Mouse (Mus musculus): ENCODE measurements around the gene Iqsec2. TPM values are rescaled to one million over a fixed set of nuclear protein-coding genes. Genes with fewer than 3 reads are reported as not detected.

Iqsec2 gene
- polyA plus RNA-seq, 1 experiment from 2014 or later = 5.5 TPM

GRCm38 (mm10) chrX:152147451-152148116, 3.5 kb downstream of the Iqsec2 start:
- no peak overlapping the region for H3K9ac ChIP-seq (ENCODE audit: low read length)
- 36% methylated on average over 5 of the region's 5 CpGs for WGBS
- H3K9me3 ChIP-seq (replicated peaks; ENCODE audit: control insufficient read depth, low read length) = no peaks in the 10 kb centered on the region
- no peak overlapping the region for H3K27ac ChIP-seq (ENCODE audit: low read depth, low read length)
- H3K36me3 ChIP-seq (ENCODE audit: control insufficient read depth, insufficient read depth, low read length) = no peaks in the 10 kb centered on the region
- ATAC-seq (peak; percentile 73; the same call in 1 of the 2 replicates), DNase-seq (ENCODE audit: low spot score) (peak; percentile 69)
- peak overlapping the region; percentile 10; the same call in 1 of the 2 replicates for H3K4me2 ChIP-seq (ENCODE audit: low read length)
- H3K4me1 ChIP-seq (ENCODE audit: control insufficient read depth, insufficient read depth, low read length) = no peaks in the 10 kb centered on the region
- no peak overlapping the region for H3K4me3 ChIP-seq (ENCODE audit: low read depth, low read length)
- H3K27me3 ChIP-seq (replicated peaks; ENCODE audit: control insufficient read depth, insufficient read depth, low read length) = peaks cover 11% of the 10 kb centered on the region

DNA sequence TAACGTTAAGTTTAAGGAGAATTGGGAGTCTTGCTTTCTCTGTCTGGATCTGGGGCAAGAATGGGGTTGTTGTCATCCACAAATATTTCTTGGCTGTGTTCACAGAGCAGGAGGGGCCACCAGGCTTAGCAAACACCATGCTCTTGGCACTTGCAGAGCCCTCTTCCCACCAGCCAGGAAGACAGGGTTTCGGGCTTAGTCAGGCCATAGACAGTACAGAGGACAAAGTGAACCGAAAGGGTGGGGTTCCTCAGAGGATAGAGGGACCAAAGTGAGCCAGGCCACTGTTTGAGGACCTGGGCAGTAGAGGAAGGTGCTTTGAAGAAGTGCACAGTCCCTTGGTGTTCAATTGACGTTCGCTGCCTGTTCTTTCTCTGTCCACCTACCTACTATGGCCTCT, 4.6 kb downstream of the Iqsec2 start:
- H3K36me3 ChIP-seq (ENCODE audit: control insufficient read depth, insufficient read depth, low read length) = no peaks in the 10 kb centered on the region
- H3K4me1 ChIP-seq (ENCODE audit: control insufficient read depth, insufficient read depth, low read length) = no peaks in the 10 kb centered on the region
- ATAC-seq (no peak), DNase-seq (ENCODE audit: low spot score) (no peak)
- WGBS = 77% methylated on average over 5 of the region's 5 CpGs
- no peak overlapping the region for H3K4me2 ChIP-seq (ENCODE audit: low read length)
- no peak overlapping the region for H3K4me3 ChIP-seq (ENCODE audit: low read depth, low read length)
- no peaks in the 10 kb centered on the region for H3K9me3 ChIP-seq (replicated peaks; ENCODE audit: control insufficient read depth, low read length)
- no peak overlapping the region for H3K9ac ChIP-seq (ENCODE audit: low read length)
- peaks cover 11% of the 10 kb centered on the region for H3K27me3 ChIP-seq (replicated peaks; ENCODE audit: control insufficient read depth, insufficient read depth, low read length)
- no peak overlapping the region for H3K27ac ChIP-seq (ENCODE audit: low read depth, low read length)

DNA sequence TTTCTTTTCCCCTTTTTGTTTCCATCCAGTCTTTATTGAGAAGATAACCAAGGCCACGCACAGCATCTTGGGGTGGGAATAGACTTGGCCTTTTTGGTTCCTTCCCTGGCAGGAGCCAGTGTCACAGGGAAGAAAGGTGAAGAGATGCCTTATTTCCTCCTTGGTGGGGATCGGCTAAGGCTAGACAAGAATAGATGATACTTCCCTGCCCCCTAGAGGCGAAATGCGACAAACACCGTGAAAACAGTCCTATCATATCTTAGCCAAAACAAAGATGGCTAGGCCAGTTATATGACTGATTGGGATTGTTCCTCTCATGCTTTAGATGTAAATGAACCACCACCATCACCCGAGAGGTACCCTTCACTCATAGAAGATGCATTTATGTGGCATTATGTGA, 7.6 kb downstream of the Iqsec2 start:
- Histone ChIP-seq H3K36me3 (ENCODE audit: control insufficient read depth, insufficient read depth, low read length) (no peaks in the 10 kb centered on the region), H3K27me3 (replicated peaks; ENCODE audit: control insufficient read depth, insufficient read depth, low read length) (peaks cover 3% of the 10 kb centered on the region; the same call in 1 of the 2 replicates), H3K4me1 (ENCODE audit: control insufficient read depth, insufficient read depth, low read length) (no peaks in the 10 kb centered on the region), H3K4me2 (ENCODE audit: low read length) (no peak overlapping the region), H3K4me3 (ENCODE audit: low read depth, low read length) (no peak overlapping the region), H3K9me3 (replicated peaks; ENCODE audit: control insufficient read depth, low read length) (no peaks in the 10 kb centered on the region), H3K9ac (ENCODE audit: low read length) (no peak overlapping the region), H3K27ac (ENCODE audit: low read depth, low read length) (no peak overlapping the region)
- DNase-seq (ENCODE audit: low spot score) = peak; percentile 76
- peak; percentile 58; the same call in 1 of the 2 replicates for ATAC-seq
- 11% methylated on average over 6 of the region's 6 CpGs for WGBS

- Histone ChIP-seq H3K4me1 (ENCODE audit: control insufficient read depth, insufficient read depth, low read length) (no peaks in the 10 kb centered on the region), H3K4me2 (ENCODE audit: low read length) (no peak overlapping the region), H3K9ac (ENCODE audit: low read length) (no peak overlapping the region), H3K9me3 (replicated peaks; ENCODE audit: control insufficient read depth, low read length) (no peaks in the 10 kb centered on the region), H3K27ac (ENCODE audit: low read depth, low read length) (no peak overlapping the region), H3K4me3 (ENCODE audit: low read depth, low read length) (no peak overlapping the region), H3K27me3 (replicated peaks; ENCODE audit: control insufficient read depth, insufficient read depth, low read length) (peaks cover 6% of the 10 kb centered on the region; the same call in 1 of the 2 replicates), H3K36me3 (ENCODE audit: control insufficient read depth, insufficient read depth, low read length) (no peaks in the 10 kb centered on the region)
- 91% methylated on average over 3 of the region's 3 CpGs for WGBS
- ATAC-seq (no peak), DNase-seq (ENCODE audit: low spot score) (no peak)
These were observed 14.2 kb downstream of the Iqsec2 start for GRCm38 (mm10) chrX:152158294-152158693.

DNA sequence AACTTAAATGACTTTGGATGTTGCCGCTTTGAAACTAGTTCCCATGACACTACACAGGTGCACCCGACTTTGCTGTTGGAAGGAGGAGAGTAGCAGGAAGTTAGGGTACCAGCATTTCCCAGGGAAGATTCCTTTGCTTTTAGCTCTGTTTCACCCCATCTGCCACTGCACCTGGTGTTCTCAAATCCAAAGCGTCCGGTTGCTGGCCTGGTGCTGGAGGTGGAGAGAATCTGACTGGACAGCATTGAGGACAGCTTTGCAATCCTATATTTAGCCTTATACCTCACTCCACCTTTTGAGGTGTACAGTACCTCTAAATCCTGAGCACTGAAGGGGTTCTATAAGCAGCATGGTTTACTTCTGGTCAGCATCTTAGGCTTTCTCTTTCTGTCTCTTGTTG, 17.3 kb downstream of the Iqsec2 start:
- WGBS = 94% methylated on average over 4 of the region's 4 CpGs
- no peaks in the 10 kb centered on the region for H3K4me1 ChIP-seq (ENCODE audit: control insufficient read depth, insufficient read depth, low read length)
- no peak overlapping the region for H3K9ac ChIP-seq (ENCODE audit: low read length)
- DNase-seq (ENCODE audit: low spot score) = no peak
- no peak overlapping the region for H3K4me2 ChIP-seq (ENCODE audit: low read length)
- H3K27ac ChIP-seq (ENCODE audit: low read depth, low read length) = no peak overlapping the region
- ATAC-seq = no peak
- no peak overlapping the region for H3K4me3 ChIP-seq (ENCODE audit: low read depth, low read length)
- no peaks in the 10 kb centered on the region for H3K9me3 ChIP-seq (replicated peaks; ENCODE audit: control insufficient read depth, low read length)
- H3K27me3 ChIP-seq (replicated peaks; ENCODE audit: control insufficient read depth, insufficient read depth, low read length) = peaks cover 6% of the 10 kb centered on the region; the same call in 1 of the 2 replicates
- no peaks in the 10 kb centered on the region for H3K36me3 ChIP-seq (ENCODE audit: control insufficient read depth, insufficient read depth, low read length)

- DNase-seq (ENCODE audit: low spot score) (no peak), ATAC-seq (no peak)
- Histone ChIP-seq H3K27ac (ENCODE audit: low read depth, low read length) (no peak overlapping the region), H3K9ac (ENCODE audit: low read length) (no peak overlapping the region), H3K9me3 (replicated peaks; ENCODE audit: control insufficient read depth, low read length) (no peaks in the 10 kb centered on the region), H3K36me3 (ENCODE audit: control insufficient read depth, insufficient read depth, low read length) (no peaks in the 10 kb centered on the region), H3K4me3 (ENCODE audit: low read depth, low read length) (no peak overlapping the region), H3K4me2 (ENCODE audit: low read length) (no peak overlapping the region), H3K27me3 (replicated peaks; ENCODE audit: control insufficient read depth, insufficient read depth, low read length) (peaks cover 6% of the 10 kb centered on the region; the same call in 1 of the 2 replicates), H3K4me1 (ENCODE audit: control insufficient read depth, insufficient read depth, low read length) (no peaks in the 10 kb centered on the region)
These were observed 20.0 kb downstream of the Iqsec2 start for GRCm38 (mm10) chrX:152164061-152164460.

- peaks cover 6% of the 10 kb centered on the region; the same call in 1 of the 2 replicates for H3K27me3 ChIP-seq (replicated peaks; ENCODE audit: control insufficient read depth, insufficient read depth, low read length)
- DNase-seq (ENCODE audit: low spot score) (no peak), ATAC-seq (no peak)
- no peak overlapping the region for H3K27ac ChIP-seq (ENCODE audit: low read depth, low read length)
- no peak overlapping the region for H3K4me3 ChIP-seq (ENCODE audit: low read depth, low read length)
- no peak overlapping the region for H3K4me2 ChIP-seq (ENCODE audit: low read length)
- WGBS = 77% methylated on average over 6 of the region's 6 CpGs
- H3K9me3 ChIP-seq (replicated peaks; ENCODE audit: control insufficient read depth, low read length) = no peaks in the 10 kb centered on the region
- no peak overlapping the region for H3K9ac ChIP-seq (ENCODE audit: low read length)
- peaks cover 2% of the 10 kb centered on the region; the same call in 1 of the 2 replicates for H3K4me1 ChIP-seq (ENCODE audit: control insufficient read depth, insufficient read depth, low read length)
- no peaks in the 10 kb centered on the region for H3K36me3 ChIP-seq (ENCODE audit: control insufficient read depth, insufficient read depth, low read length)
These were observed 22.1 kb downstream of the Iqsec2 start for GRCm38 (mm10) chrX:152166161-152166560.

GRCm38 (mm10) chrX:152168521-152168920, 24.5 kb downstream of the Iqsec2 start:
- Histone ChIP-seq H3K4me1 (ENCODE audit: control insufficient read depth, insufficient read depth, low read length) (peaks cover 5% of the 10 kb centered on the region; the same call in 1 of the 2 replicates), H3K27ac (ENCODE audit: low read depth, low read length) (no peak overlapping the region), H3K4me3 (ENCODE audit: low read depth, low read length) (no peak overlapping the region), H3K36me3 (ENCODE audit: control insufficient read depth, insufficient read depth, low read length) (no peaks in the 10 kb centered on the region), H3K27me3 (replicated peaks; ENCODE audit: control insufficient read depth, insufficient read depth, low read length) (peaks cover 6% of the 10 kb centered on the region; the same call in 1 of the 2 replicates), H3K4me2 (ENCODE audit: low read length) (no peak overlapping the region), H3K9me3 (replicated peaks; ENCODE audit: control insufficient read depth, low read length) (no peaks in the 10 kb centered on the region), H3K9ac (ENCODE audit: low read length) (no peak overlapping the region)
- 89% methylated on average over 1 of the region's 1 CpGs for WGBS
- DNase-seq (ENCODE audit: low spot score) (no peak), ATAC-seq (no peak)

Measured in forebrain, embryonic 14.5 days (tissue).